Mouse (Mus musculus) lung, embryonic 16.5 days (tissue): ENCODE data around the gene Tmem123. TPM values are rescaled to one million over a fixed set of nuclear protein-coding genes. Genes with fewer than 3 reads are reported as not detected.

Experiments used
- ATAC-seq: fragments of 200-750 bp; cut with Nextera tagmentation; 2 replicates; pipeline ENCODE4 v1.8.0; 2017; ENCODE audit warnings: low read depth, mild to moderate bottlenecking, moderate library complexity
- H3K27ac ChIP-seq: fragments of 300-500 bp; sonication (generic); 2 replicates; pipeline ENCODE4 v1.5.1; 2014; ENCODE audit warnings: mild to moderate bottlenecking, control low read depth, low read length
- H3K27me3 ChIP-seq: fragments of 300-500 bp; sonication (generic); 2 replicates; pipeline ENCODE4 v1.6.1; 2014; ENCODE audit warnings: low read depth, low read length, mixed read lengths; ENCODE audit not compliant: control insufficient read depth, insufficient read depth
- H3K36me3 ChIP-seq: fragments of 300-500 bp; sonication (generic); 2 replicates; pipeline ENCODE4 v1.6.1; 2014; ENCODE audit warnings: low read length; ENCODE audit not compliant: control insufficient read depth, insufficient read depth
- H3K4me1 ChIP-seq: fragments of 300-500 bp; sonication (generic); replicated peaks from 2 replicates; pipeline ENCODE4 v1.6.1; 2014; ENCODE audit warnings: low read length, mixed read lengths; ENCODE audit not compliant: control insufficient read depth, insufficient read depth
- H3K4me2 ChIP-seq: fragments of 300-500 bp; sonication (generic); 2 replicates; pipeline ENCODE4 v1.6.1; 2014; ENCODE audit warnings: low read depth, low read length, control low read depth
- H3K4me3 ChIP-seq: fragments of 300-500 bp; sonication (generic); 2 replicates; pipeline ENCODE4 v1.5.1; 2014; ENCODE audit warnings: mild to moderate bottlenecking, low read length, control low read depth
- H3K9ac ChIP-seq: fragments of 300-500 bp; sonication (generic); 2 replicates; pipeline ENCODE4 v1.6.1; 2014; ENCODE audit warnings: low read length, control low read depth
- H3K9me3 ChIP-seq: fragments of 300-500 bp; sonication (generic); 2 replicates; pipeline ENCODE4 v1.6.1; 2016; ENCODE audit warnings: low read length; ENCODE audit not compliant: control insufficient read depth
- WGBS: fragments of 180-500 bp; shearing (Covaris S2); extraction: QIAGEN DNeasy Blood & Tissue Kit; methylation state at CpG from one replicate; pipeline ENCODE4 v1.1.7; 2014; 5-methylcytosine and 5-hydroxymethylcytosine counted together
- polyA plus RNA-seq: library from polyadenylated mRNA; unstranded; fragments of >200 nt; fragmentation: Nextera tagmentation; extraction: Ambion mirVana; gene quantifications from 2 replicates; pipeline ENCODE4 v1.2.1, GENCODE M21; 2015

Gene Tmem123
- polyA plus RNA-seq, 1 experiment from 2014 or later = 136 TPM

GRCm38 (mm10) chr9:7793561-7793960 is 29.7 kb downstream of the Tmem123 start:
- ATAC-seq = no peak
- Histone ChIP-seq H3K4me1 (no peaks in the 10 kb centered on the region), H3K27me3 (no peaks in the 10 kb centered on the region), H3K36me3 (peaks cover 15% of the 10 kb centered on the region), H3K27ac (no peak overlapping the region), H3K4me2 (no peak overlapping the region), H3K4me3 (no peak overlapping the region), H3K9me3 (no peaks in the 10 kb centered on the region), H3K9ac (no peak overlapping the region)
- 88% methylated on average over 2 of the region's 2 CpGs for WGBS

DNA sequence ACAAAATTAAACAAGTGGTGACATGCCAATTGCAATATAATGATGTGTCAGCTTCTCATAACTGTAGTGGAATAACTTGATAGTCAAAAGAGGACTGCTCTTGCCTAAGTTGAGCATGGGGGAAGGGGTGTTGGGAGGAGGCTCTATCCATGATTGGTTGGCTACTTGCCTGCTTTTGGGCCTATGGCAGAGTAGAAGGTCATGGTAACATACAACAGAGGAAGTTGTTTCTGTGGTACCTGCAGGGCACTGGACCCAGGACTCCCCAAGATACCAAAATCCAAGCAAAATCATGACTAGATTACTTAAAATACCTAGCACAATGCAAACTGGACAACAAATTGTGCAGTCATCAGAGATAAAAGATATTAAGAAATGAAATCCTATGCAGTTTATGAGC is 31.7 kb downstream of the Tmem123 start:
- H3K4me1 ChIP-seq = no peaks in the 10 kb centered on the region
- no peak overlapping the region for H3K4me2 ChIP-seq
- H3K9ac ChIP-seq = no peak overlapping the region
- H3K4me3 ChIP-seq = no peak overlapping the region
- H3K27ac ChIP-seq = no peak overlapping the region
- H3K36me3 ChIP-seq = peaks cover 13% of the 10 kb centered on the region
- no peak for ATAC-seq
- H3K9me3 ChIP-seq = no peaks in the 10 kb centered on the region
- H3K27me3 ChIP-seq = no peaks in the 10 kb centered on the region

GRCm38 (mm10) chr9:7796129-7796864 is 32.5 kb downstream of the Tmem123 start:
- WGBS = 72% methylated on average over 6 of the region's 6 CpGs
- Histone ChIP-seq H3K9me3 (no peaks in the 10 kb centered on the region), H3K4me3 (no peak overlapping the region), H3K4me1 (no peaks in the 10 kb centered on the region), H3K27ac (no peak overlapping the region), H3K9ac (no peak overlapping the region), H3K36me3 (peaks cover 10% of the 10 kb centered on the region), H3K4me2 (no peak overlapping the region), H3K27me3 (no peaks in the 10 kb centered on the region)
- no peak for ATAC-seq

- Histone ChIP-seq H3K9ac (no peak overlapping the region), H3K27ac (no peak overlapping the region), H3K9me3 (no peaks in the 10 kb centered on the region), H3K4me1 (no peaks in the 10 kb centered on the region), H3K4me2 (no peak overlapping the region), H3K27me3 (no peaks in the 10 kb centered on the region), H3K36me3 (peaks cover 7% of the 10 kb centered on the region), H3K4me3 (no peak overlapping the region)
- 77% methylated on average over 2 of the region's 2 CpGs for WGBS
- no peak for ATAC-seq
Observed at GRCm38 (mm10) chr9:7797542-7797941, 33.7 kb downstream of the Tmem123 start.

GRCm38 (mm10) chr9:7798555-7798954 is 34.7 kb downstream of the Tmem123 start:
- Histone ChIP-seq H3K4me2 (no peak overlapping the region), H3K27ac (no peak overlapping the region), H3K4me3 (no peak overlapping the region), H3K27me3 (no peaks in the 10 kb centered on the region), H3K36me3 (peaks cover 4% of the 10 kb centered on the region), H3K4me1 (no peaks in the 10 kb centered on the region), H3K9me3 (no peaks in the 10 kb centered on the region), H3K9ac (no peak overlapping the region)
- ATAC-seq = no peak
- WGBS = 83% methylated on average over 3 of the region's 3 CpGs

DNA sequence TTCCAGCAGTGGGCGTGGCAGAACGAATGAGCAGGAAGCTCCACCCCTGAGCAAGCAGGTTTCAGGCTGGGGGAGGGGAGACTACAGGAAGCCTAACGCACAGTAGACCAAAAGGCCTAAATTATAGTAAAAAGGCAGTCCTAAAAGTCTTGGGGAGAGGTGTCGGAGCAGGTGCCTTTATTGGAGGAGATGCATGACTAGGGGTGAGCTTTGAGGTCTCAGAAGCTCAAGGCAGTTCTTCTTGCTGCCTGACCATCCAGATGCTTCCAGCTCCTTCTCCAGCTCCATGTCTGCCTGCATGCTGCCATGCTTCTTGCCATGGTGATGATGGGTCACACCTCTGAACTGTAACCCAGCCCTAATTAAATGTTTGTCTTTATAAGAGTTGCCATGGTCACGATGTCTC is 41.3 kb downstream of the Tmem123 start:
- no peaks in the 10 kb centered on the region for H3K27me3 ChIP-seq
- no peak overlapping the region for H3K9ac ChIP-seq
- no peaks in the 10 kb centered on the region for H3K4me1 ChIP-seq
- 75% methylated on average over 3 of the region's 5 CpGs for WGBS
- H3K4me2 ChIP-seq = no peak overlapping the region
- H3K4me3 ChIP-seq = no peak overlapping the region
- no peak for ATAC-seq
- H3K9me3 ChIP-seq = no peaks in the 10 kb centered on the region
- no peak overlapping the region for H3K27ac ChIP-seq
- no peaks in the 10 kb centered on the region for H3K36me3 ChIP-seq

DNA sequence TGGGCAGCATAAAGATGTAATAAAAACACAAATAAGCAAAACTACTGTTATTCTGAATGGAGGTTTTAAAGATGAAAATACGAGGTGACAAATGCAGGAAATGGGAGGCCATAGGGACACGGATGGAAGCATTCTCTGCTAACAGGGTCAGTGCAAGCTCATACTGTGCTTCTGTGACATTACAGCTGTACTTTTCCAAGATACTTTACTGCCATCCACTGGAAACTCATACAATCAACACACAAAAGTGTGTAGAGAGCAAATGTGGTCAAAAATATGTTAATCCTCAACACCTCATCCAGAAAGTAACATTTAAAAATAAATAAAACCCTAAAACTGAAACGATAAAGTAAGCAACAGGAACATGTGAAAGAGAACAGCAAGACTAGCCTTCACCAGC is 58.9 kb downstream of the Tmem123 start:
- Histone ChIP-seq H3K36me3 (peaks cover 20% of the 10 kb centered on the region), H3K9me3 (no peaks in the 10 kb centered on the region), H3K27ac (no peak overlapping the region), H3K9ac (no peak overlapping the region), H3K4me1 (no peaks in the 10 kb centered on the region), H3K4me3 (no peak overlapping the region), H3K4me2 (no peak overlapping the region), H3K27me3 (no peaks in the 10 kb centered on the region)
- 63% methylated on average over 3 of the region's 3 CpGs for WGBS
- ATAC-seq = no peak

- Histone ChIP-seq H3K36me3 (peaks cover 8% of the 10 kb centered on the region), H3K4me3 (no peak overlapping the region), H3K9ac (no peak overlapping the region), H3K27me3 (no peaks in the 10 kb centered on the region), H3K4me2 (no peak overlapping the region), H3K27ac (no peak overlapping the region), H3K9me3 (no peaks in the 10 kb centered on the region), H3K4me1 (peaks cover 4% of the 10 kb centered on the region; the same call in 1 of the 2 replicates)
- ATAC-seq = no peak
- 93% methylated on average over 5 of the region's 5 CpGs for WGBS
Observed at GRCm38 (mm10) chr9:7824916-7825315, 61.1 kb downstream of the Tmem123 start.

GRCm38 (mm10) chr9:7828706-7829105 is 64.9 kb downstream of the Tmem123 start:
- Histone ChIP-seq H3K9me3 (no peaks in the 10 kb centered on the region), H3K27me3 (no peaks in the 10 kb centered on the region), H3K27ac (no peak overlapping the region), H3K4me3 (no peak overlapping the region), H3K9ac (no peak overlapping the region), H3K36me3 (peaks cover 8% of the 10 kb centered on the region), H3K4me1 (peaks cover 13% of the 10 kb centered on the region), H3K4me2 (no peak overlapping the region)
- WGBS = 79% methylated on average over 4 of the region's 4 CpGs
- ATAC-seq = no peak
